Mouse (Mus musculus) gastrocnemius, postnatal 10 days (tissue): ENCODE results near the gene Dnah3. TPM values are rescaled to one million over a fixed set of nuclear protein-coding genes. Genes with fewer than 3 reads are reported as not detected.

Source experiments
- DNase-seq: peaks from one replicate; pipeline ENCODE4 v3.0.0; 2021; ENCODE audit warnings: mixed read lengths
- long read RNA-seq, 2 experiments: library from polyadenylated mRNA; stranded (forward); transcript quantifications; one replicate each; pipeline ENCODE4 v2.0.0; 2021
- total RNA-seq, 2 experiments: library from RNA; stranded (reverse); gene quantifications; 2 replicates each; pipeline ENCODE4 v1.2.3; 2021

Gene Dnah3
- total RNA-seq, result not detected
- long read RNA-seq, experiment 1, result 0 reads
- long read RNA-seq, experiment 2, result 0 reads

DNA sequence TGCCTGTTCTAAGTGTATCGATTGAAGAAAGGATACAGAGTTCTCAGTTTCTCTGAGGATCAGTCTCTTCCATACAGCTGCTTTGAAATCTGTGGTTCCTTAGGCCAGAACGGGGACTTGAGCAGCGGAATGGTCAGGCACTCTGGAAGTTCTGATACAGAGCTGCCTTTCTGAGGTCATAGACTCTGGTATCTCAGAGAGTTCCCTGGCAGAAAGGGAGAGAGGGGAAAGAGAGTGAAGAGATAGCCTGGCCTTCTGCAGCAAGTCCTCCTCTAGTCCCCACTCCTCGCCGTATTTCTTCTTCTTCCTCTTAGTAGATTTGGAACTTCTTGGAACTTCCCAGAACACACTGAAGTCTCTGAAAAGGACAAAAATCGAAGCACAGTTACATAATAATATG is at the start of gene Dnah3:
Gene Dnah3 (minus strand): TSS at position 101 of the 400 bp plus-strand sequence.
- DNase-seq, result no peak

GRCm38 (mm10) chr7:120142743-120143142 is 47.7 kb upstream of the Dnah3 start:
- DNase-seq, result no peak

GRCm38 (mm10) chr7:120128951-120129350 is 33.9 kb upstream of the Dnah3 start:
- no peak for DNase-seq

DNA sequence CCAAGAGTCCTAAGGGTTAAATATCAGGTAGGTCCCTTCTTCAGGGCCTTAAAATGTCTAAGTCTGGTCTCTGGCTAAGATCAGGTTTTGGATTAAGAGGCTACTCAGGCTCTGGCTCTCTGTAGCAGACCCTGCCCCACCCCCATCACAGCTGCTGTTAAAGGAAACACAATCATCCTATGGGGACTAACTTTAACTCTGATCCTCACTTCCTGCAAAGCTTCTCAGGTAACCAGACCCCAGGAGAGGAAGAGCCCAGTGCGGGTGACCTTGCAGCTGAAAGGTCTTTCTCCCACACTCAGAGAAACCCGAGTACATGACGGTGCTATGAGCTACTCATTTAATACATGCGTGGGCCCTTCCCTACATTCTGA is 32.6 kb upstream of the Dnah3 start:
- DNase-seq, result no peak

DNA sequence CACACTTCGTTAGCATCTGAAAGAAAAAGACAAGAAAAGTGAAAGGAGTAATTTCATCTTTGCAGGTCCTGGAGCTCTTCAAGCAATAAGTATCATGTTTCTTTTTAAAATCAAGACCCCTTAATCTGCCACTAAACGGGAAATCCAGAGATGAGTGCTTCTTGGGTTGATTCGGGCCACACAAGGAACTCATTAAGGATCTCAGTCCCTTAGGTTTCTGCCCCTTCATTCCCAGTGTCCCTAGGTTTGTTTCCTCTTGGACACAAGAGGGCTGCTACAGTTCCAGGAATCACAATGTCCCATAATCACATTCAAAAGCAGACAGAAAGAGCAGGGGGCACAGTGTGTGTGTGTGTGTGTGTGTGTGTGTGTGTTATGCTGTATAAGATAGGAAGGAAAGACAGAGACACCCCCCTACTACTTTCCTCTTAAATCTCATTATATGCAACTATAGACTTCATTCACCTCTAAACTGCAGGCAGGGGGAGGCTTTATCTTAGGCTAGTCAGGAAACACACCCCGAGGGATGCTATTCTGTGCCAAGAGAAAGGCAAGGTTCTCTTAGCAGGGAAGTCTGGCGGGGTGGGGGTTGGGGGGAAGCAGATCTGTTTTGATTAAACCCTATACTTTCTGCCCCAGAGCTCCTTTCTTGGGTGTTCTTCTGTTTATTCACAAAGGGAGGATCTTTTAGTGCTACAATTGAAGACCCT is 32.1 kb upstream of the Dnah3 start:
- DNase-seq, result no peak

- DNase-seq, result peak; percentile 54
These were observed 29.8 kb upstream of the Dnah3 start for GRCm38 (mm10) chr7:120124844-120125243.

GRCm38 (mm10) chr7:120123776-120124175 is 28.7 kb upstream of the Dnah3 start:
- DNase-seq, result no peak

DNA sequence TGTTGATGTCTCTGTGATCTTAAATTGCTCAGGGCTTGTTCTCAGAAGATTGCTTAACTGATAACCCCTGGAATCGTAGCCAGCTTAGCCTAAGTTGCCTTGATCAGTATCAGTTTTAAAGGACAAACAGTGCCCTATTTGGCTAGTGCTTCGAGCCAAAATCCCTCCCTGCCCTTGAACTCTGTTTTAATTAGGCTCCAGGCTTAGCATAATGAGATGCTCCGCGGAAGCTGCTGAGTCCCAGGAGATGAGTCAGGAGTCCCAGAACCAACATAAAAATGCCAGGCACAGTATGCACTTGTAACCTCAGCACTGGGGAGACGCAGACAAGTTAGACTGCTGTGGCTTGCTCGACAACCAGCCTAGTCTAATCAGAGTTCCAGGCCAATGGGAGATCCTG is 22.4 kb upstream of the Dnah3 start:
- DNase-seq, result no peak

GRCm38 (mm10) chr7:120116976-120117375 is 21.9 kb upstream of the Dnah3 start:
- DNase-seq, result no peak

DNA sequence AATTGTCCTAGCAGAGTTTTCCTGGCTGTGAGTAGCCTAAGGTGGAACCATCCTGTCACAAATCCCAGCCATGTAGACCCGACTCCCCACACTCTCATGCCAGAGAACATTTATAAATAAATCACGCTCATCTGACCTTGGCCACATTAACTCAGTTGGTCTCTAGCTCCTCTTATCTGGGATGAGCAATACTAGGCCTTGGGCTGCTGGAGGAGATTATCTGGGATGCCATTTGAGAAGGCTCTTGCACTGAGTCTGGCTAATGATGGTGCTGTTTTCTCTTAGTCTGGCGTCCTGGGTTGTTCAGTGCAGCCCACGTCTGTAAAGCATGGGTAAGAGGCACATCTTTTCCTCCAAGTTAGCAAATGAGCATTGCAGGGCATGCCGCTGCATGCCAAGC is 14.6 kb upstream of the Dnah3 start:
- no peak for DNase-seq

- no peak for DNase-seq
These were observed 11.3 kb upstream of the Dnah3 start for GRCm38 (mm10) chr7:120106356-120106755.

DNA sequence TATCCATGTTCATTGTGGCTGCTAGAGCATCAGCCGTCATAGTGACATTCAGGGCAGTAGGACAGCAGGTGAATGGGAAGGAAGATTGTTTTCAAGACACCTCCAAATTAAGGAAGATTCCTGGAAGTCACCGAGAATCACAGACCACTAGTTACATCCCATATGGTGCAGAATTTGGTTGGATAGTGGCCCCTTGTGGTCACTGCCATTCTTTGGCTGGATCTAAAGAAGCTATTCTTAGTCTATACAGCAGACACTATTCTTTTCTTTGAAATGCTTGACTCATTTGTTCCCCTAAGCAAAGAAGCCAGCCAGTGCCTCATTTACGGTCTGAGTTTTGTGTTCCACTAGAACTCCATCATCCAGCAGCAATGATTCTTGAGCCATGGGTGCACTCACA is 9.9 kb upstream of the Dnah3 start:
- DNase-seq, result no peak

DNA sequence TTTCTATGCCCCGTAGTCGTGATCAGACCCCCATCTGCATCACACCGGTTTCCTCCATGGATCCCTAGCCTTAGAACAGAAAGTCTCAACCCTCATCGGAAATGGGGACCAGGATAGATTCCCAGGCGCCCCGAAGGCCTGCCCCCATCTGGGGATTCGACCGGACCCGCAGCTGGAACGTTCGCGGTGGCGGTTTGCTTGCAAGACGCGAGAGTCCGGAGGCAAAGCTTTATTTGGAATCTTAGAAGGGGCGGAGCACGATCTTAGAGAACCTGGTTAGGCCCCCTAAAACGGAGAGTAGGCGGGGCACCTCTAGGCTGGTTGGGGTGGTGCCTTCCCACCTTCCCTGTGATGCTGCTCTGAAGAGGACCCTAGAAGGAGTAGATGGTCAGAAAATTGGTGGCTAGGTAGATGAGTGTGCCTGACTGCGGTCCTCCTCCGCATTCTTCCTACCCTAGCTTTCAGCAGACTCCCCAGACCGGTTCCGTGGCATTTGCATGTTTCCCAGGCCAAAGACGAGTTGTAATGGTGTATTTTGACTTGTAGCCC is 8.0 kb upstream of the Dnah3 start:
- DNase-seq, result no peak

DNA sequence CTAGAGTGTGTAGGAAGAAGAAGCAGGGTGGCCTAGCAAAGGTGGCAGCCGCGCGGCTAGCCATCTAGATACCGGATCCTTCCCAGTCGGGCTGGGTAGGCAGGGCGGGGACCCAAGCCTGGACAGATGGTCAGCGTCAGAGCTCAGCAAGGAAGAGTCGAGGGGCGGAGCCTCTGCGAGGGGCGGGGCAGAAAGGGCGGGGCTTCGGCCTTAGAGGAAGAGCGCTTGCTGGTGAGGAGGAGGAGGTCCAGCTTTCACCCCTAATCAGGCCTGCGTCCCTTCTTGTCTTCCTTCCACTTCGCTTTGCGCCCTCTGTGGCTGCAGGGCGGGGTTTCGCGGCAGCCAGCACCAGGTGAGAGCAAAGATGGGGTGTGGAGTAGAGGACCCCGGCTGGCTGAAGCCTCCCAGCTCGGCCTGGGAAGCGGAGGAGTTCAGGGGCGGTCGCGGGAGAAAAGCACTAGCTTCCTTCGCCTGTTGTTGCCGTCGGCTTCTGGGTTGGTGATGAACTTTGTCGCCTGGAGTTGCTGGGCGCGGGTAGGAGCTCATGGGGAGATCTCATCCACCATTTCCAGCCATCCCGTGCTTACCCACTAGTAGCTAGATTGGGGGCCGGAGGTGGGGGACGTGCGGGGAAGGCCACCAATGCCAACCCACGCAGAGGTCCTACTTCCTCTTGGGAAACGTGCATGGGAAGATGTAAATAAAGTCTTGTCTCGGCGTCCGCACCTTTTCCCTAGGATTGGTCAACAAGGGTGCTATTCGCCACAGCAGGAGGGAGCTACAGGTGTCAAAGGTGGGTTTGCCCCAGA is 7.3 kb upstream of the Dnah3 start, which contains the start of gene Tmem159:
Gene Tmem159 (plus strand): TSS at position 190 of the 809 bp plus-strand sequence.
- DNase-seq, result peak; percentile 87

GRCm38 (mm10) chr7:120098403-120098802 is 3.3 kb upstream of the Dnah3 start:
- DNase-seq, result peak; percentile 70

- DNase-seq, result peak; percentile 47
These were observed 2.8 kb upstream of the Dnah3 start for GRCm38 (mm10) chr7:120097845-120098244.

DNA sequence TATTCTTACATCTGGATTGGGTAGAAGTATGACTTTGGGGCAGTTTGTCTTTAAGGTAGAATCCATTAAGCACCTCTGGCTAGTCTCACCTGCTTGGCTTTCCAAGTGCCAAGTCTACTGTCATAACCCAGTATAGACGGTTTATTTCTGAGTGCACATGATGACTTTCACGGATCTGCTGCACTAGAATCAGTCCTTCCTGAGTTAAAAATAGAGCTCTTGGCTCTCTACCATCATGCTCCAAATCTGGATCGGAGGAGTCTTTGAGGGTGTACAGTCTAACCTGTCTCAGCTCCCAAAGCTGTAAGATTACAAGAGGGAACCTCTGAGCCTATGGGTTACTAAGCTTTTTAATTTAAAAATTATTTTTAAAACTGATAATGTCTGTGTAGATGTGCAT is 864 bp downstream of the Dnah3 start:
- no peak for DNase-seq

GRCm38 (mm10) chr7:120093033-120093432 is 2.0 kb downstream of the Dnah3 start:
- no peak for DNase-seq

GRCm38 (mm10) chr7:120080177-120080576 is 14.9 kb downstream of the Dnah3 start:
- DNase-seq, result no peak

GRCm38 (mm10) chr7:120069164-120069563 is 25.9 kb downstream of the Dnah3 start:
- no peak for DNase-seq

- DNase-seq, result no peak
These were observed 27.0 kb downstream of the Dnah3 start for GRCm38 (mm10) chr7:120068114-120068513.

DNA sequence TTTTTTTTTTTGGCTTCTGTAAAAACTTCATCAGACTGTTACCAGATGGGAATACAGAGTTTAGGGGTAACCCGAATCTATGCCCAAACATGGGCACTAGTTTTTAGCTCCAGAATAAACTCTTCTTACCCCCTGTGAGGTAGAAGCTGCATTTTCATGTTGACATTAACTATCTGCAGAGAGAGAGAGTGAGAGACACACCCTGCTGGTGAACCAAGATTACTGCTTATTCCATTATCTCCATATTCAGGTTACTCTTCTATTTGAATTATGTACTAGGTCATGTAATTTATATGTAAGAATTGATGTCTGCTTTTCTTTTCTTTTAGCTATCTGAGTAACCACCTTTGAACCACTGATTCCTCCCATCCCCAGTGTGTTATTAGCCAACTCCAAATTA is 31.0 kb downstream of the Dnah3 start:
- no peak for DNase-seq

DNA sequence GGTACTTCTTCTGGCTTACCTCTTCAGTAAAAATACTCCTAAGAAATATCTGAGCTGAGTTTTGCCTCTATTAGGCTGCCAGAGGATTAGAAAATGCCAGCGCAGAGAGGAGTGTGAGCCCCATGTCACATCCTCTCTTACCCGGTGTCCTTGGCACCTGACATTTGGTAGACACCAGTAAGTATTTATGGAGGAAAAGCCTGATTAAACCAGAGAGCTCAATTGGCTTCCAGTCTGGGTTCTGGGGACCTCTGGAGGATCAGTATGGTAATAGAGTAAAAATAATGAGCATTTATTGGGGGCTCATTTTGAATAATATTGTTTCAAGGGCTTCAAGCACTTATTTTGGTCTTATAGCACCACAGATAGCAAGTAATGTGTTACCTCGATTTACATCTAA is 39.6 kb downstream of the Dnah3 start:
- no peak for DNase-seq
